Mouse (Mus musculus): ENCODE measurements around the gene Cd59b. TPM values are rescaled to one million over a fixed set of nuclear protein-coding genes. Genes with fewer than 3 reads are reported as not detected.

Gene Cd59b
- not detected for total RNA-seq (2023)

DNA sequence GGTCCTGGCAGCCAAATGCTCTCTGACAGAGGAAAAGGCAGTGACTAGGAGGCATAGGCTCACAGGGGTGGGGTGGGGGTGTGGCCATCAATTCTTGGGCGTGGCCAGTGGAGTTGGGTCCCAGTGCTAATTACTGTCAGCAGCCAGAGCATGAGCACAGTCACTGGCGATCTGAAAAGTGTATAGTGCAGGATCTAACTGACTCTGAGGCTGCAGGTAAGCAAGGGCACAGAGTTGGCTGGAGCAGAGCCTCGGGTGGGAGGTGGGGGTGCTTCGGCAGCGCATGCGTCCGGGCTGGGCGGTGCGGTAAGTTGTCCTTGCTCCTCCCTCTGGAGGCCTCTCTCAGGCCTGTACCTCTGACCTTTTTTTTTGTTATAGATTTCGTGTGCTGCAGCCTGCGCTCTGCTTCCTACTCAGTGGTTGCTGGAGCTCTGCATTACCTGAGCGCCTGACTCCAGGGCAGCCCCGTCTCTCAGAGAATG, at the start of gene Cd59b:
TSS of gene Cd59b (plus strand) at position 146 of the 482 bp plus-strand sequence.

DNA sequence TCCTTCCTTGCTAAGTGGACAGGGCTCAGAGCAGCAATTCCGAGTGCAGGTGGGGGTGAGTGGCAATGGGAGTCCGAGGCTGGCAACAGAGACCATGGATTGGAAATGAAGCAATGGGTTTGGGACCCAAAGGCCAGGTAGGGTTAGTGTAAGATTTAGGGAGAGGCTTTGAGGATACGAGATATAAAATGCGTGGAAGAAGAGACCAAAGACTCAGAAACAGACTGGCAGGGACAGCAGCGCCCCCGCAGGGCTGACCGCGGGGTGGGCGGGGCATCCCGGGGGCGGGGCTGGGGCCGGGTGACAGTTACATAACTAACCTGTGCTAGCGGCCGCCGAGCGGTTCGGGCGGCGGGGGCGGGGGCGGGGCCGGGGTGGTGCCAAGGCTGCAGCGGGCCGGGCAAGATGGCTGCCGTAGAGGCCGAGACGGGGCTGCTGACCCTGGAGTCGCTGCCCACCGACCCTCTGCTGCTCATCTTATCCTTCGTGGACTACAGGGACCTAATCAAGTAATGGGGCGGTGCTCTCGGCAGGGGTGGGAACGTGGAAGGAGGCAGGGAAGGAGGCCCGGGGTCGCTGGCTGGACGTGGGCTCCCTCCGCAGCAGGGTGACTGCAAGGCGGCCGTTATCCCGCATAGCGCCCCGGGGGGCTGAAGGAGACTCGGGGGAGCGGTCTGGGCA, 42.1 kb upstream of the Cd59b start, which contains the start of gene Fbxo3:
TSS of gene Fbxo3 (plus strand) at position 264 of the 681 bp plus-strand sequence.

DNA sequence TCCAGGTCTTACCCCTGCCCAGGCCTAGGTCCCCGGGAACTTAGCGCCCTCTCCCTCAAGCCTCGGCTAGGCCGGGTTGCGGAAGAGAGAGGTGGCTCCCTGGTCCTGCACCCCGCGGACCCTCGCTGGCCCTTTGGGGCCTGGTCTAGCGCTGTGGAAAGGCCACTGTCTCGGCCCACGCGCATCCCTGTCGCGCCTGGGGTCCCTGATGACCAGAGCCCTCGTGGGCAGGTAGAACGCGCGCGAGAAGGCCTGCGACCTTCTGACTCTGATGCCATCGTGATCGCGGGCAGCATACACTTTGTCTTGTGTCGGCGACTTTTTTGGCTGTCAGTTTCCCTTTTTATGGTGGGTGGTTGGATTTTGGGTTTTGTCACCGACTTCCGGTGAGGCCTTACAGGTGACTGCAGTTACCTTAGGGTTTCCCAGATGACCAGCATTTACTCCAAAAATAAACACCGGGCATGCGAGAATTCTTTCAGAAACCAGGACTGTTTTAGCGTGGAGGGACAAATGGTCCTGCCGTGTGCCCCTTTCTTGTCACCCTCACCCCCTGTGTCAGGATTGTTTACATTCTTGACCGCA, 41.4 kb upstream of the Cd59b start, which contains the start of gene 4931422A03Rik:
TSS of gene 4931422A03Rik (minus strand) at position 223 of the 585 bp plus-strand sequence.

DNA sequence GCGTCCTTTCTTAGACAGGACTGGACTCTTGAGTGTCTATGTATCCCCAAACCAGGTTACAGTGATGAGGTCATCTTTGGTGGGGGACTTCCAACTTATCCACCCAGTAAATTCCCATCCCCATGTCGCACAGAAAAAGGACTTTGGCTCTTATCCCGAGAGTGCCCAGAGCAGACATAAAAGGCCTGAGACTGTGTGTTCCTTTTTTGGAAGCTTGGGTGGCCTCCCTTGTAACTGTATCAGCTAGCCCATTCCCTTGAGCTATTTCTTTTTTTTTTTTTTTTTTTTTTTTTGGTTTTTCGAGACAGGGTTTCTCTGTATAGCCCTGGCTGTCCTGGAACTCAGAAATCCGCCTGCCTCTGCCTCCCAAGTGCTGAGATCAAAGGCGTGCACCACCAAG, 4.1 kb upstream of the Cd59b start, which contains the start of gene Gm10912:
TSS of gene Gm10912 (plus strand) at position 301 of the 400 bp plus-strand sequence.

GRCm38 (mm10) chr2:104068450-104068849, 1.2 kb upstream of the Cd59b start, which contains the start of gene Gm10799:
Gene Gm10799 (minus strand): TSS chr2:104068550.

GRCm38 (mm10) chr2:104095741-104096213, 26.1 kb downstream of the Cd59b start, which contains the start of gene Cd59a:
Gene Cd59a (plus strand): TSS chr2:104095801.

DNA sequence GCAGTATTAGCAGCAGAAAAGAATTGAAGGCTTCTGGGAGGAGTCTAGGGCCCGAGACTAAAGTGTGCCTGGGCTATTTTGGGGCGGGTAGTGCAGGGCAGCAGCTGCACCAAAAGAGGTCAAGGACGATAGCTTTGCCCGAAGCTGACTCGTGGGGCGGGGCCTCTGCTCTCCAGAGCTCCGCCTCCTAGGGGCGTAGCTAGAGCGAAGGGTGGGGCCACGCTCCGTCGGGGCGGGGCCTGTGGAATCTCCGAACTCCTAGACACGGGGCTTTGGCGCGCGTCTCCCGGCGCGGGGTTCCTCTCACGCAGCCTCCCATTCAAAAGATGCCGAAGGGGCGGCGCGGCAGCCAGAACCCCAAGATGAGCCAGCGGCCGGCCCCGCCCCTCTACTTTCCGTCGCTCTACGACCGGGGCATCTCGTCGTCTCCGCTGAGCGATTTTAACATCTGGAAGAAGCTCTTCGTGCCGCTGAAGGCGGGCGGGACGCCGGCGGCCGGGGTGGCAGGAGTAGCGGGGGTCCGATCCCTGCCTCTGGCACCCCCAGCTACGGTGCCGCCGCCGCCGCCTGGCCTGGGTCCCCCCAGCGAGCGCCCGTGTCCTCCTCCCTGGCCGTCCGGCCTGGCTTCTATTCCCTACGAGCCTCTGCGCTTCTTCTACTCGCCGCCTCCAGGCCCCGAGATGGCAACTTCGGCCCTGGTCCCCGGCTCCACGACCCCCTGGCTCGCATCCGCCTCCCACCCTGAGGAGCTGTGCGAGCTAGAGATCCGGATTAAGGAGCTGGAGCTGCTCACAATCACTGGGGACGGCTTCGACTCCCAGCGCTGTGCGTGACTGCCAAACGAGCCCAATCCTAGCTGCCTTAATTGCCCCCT, 53.1 kb downstream of the Cd59b start, which contains the start of gene A930018P22Rik:
TSS of gene A930018P22Rik (plus strand) at position 265 of the 874 bp plus-strand sequence.

Other genes starting within 250 kb of the Cd59b start
- 1 to 10 TPM; 4.5 to 8.2 TPM for gene Lmo2, start 111.9 kb upstream of the Cd59b start, total RNA-seq (2023)
- gene Fbxo3, start 42.1 kb upstream of the Cd59b start, total RNA-seq (2023) = 10 to 100 TPM; 28.6 to 29.7 TPM
- not detected for gene 4931422A03Rik, start 41.5 kb upstream of the Cd59b start, total RNA-seq (2023)
- gene Gm10912, start 4.0 kb upstream of the Cd59b start, total RNA-seq (2023) = 1 to 10 TPM; 1.4 to 1.9 TPM
- not detected for gene Gm10799, start 1.3 kb upstream of the Cd59b start, total RNA-seq (2023)
- gene Cd59a, start 26.0 kb downstream of the Cd59b start, total RNA-seq (2023) = under 1 TPM; 0.44 to 0.59 TPM
- gene A930018P22Rik, start 52.9 kb downstream of the Cd59b start, total RNA-seq (2023) = not detected

All from T-cell, adult 66 days (primary cell).